Mouse (Mus musculus): ENCODE measurements around the gene Camk1g. TPM values are rescaled to one million over a fixed set of nuclear protein-coding genes. Genes with fewer than 3 reads are reported as not detected.

The Camk1g gene
- total RNA-seq (2021) (under 1 TPM in 1 of 2 experiments, not detected in 1; 0.16 TPM), polyA plus RNA-seq (2012; rRNA removed) (2.8 and 2.9 TPM in 2 replicates)
- long read RNA-seq = 0 reads

DNA sequence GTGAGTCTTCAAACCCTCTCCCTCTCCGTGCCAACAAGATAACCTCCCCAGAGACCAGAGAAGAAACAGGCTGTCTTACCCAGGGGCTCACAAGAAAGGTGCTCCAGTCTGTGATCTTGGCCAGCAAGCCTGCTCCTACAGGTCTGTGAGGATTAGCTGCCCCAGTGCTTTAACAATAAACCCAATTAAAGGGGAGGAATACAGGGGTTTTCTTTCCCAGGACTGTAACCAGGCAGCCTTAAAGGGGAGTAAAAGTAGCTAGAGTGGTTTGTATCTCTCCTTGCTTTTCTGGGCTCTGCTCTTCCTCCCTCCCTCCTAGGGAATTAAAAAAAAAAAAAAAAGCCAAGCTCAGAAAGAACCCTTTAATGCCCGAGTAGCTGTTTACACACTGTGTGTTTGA lies at the start of gene Camk1g:
Gene Camk1g, minus strand, starts transcription at position 203 of the 400 bp plus-strand sequence.
- 9% methylated on average over 2 of the region's 2 CpGs for WGBS
- intact Hi-C loops (cut with DNase I) = loop anchor here (5.0 kb wide), 1 partner anchor 163 kb away; the partner anchor contains the start of gene Lamb3
- H3K36me3 ChIP-seq (ENCODE audit: control insufficient read depth, insufficient read depth, low read length) = no peaks in the 10 kb centered on the region
- H3K79me2 ChIP-seq (replicated peaks; ENCODE audit: control insufficient read depth, insufficient read depth, low read length) = no peaks in the 10 kb centered on the region
- H3K27ac ChIP-seq = no peak within 1 kb of the TSS
- TF ChIP-seq EP300 (IDR thresholded peaks at IDR 0.05; ENCODE audit: insufficient read depth, low read depth, low read length) (no peak), POLR2A (IDR thresholded peaks at IDR 0.05; ENCODE audit: insufficient read depth, low read depth, low read length) (no peak), CTCF (IDR thresholded peaks at IDR 0.05) (no peak)
- no peaks in the 10 kb centered on the region for H3K27me3 ChIP-seq (ENCODE audit: control insufficient read depth, insufficient read depth, low read length)
- no peak within 1 kb of the TSS for H3K4me3 ChIP-seq
- no peak within 1 kb of the TSS for H3K9ac ChIP-seq (ENCODE audit: low read depth, low read length)
- no peaks in the 10 kb centered on the region; the same call in 1 of the 2 replicates for H3K4me1 ChIP-seq (ENCODE audit: control insufficient read depth, insufficient read depth, low read length)
- no peak for DNase-seq

DNA sequence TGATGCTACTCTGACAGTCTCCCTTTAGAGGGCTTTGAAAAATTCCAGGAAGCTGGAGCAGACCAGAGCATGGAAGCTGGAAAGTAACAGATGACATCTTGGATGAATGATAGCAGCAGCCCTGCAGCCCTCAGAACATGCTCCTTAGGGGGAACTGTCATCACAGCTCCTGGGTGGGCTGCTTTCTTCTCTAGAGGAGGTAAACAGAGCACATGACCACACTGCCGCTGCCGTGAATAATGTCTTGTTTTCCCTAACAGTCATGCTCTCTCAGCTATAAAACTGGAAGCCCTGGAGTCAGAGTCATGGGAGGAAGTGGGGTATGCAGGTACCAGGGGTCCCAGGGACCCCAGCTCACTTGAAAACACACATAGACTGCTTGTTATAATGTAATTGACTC lies 49.1 kb upstream of the Camk1g start:
- H3K9ac ChIP-seq (ENCODE audit: low read depth, low read length) = no peak overlapping the region
- no peak for TF ChIP-seq POLR2A (IDR thresholded peaks at IDR 0.05; ENCODE audit: insufficient read depth, low read depth, low read length)
- TF ChIP-seq CTCF (IDR thresholded peaks at IDR 0.05) = no peak
- TF ChIP-seq EP300 (IDR thresholded peaks at IDR 0.05; ENCODE audit: insufficient read depth, low read depth, low read length) = no peak
- no peaks in the 10 kb centered on the region for H3K79me2 ChIP-seq (replicated peaks; ENCODE audit: control insufficient read depth, insufficient read depth, low read length)
- H3K27ac ChIP-seq = no peak overlapping the region
- no peak overlapping the region for H3K4me3 ChIP-seq
- DNase-seq = no peak
- no peaks in the 10 kb centered on the region for H3K4me1 ChIP-seq (ENCODE audit: control insufficient read depth, insufficient read depth, low read length)
- 4% methylated on average over 2 of the region's 2 CpGs for WGBS
- intact Hi-C loops (cut with DNase I) = no loop called here
- H3K27me3 ChIP-seq (ENCODE audit: control insufficient read depth, insufficient read depth, low read length) = no peaks in the 10 kb centered on the region
- H3K36me3 ChIP-seq (ENCODE audit: control insufficient read depth, insufficient read depth, low read length) = no peaks in the 10 kb centered on the region

DNA sequence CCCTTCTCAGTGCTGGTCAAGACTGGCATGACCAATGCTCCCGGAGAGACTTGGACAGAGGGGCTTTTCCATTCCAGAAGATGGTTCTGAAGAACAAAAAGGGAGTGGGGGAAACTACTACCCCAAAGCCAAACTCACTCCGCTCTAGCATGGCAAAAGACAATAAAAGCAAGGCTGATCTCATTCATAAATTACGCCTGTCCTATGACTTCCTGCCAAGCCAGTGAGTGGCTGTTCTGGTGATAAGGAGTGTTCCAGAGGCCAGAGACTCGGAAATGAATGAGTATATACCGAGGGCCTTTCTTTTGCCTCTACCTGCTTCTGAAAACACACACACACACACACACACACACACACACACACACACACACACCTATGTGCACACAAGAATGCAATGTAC lies 48.6 kb upstream of the Camk1g start:
- peak in 1 of 2 experiments; percentile 28 for DNase-seq
- no peak for TF ChIP-seq EP300 (IDR thresholded peaks at IDR 0.05; ENCODE audit: insufficient read depth, low read depth, low read length)
- TF ChIP-seq POLR2A (IDR thresholded peaks at IDR 0.05; ENCODE audit: insufficient read depth, low read depth, low read length) = no peak
- no peak for TF ChIP-seq CTCF (IDR thresholded peaks at IDR 0.05)
- WGBS = 16% methylated on average over 5 of the region's 5 CpGs
- intact Hi-C loops (cut with DNase I) = no loop called here
- Histone ChIP-seq H3K27me3 (ENCODE audit: control insufficient read depth, insufficient read depth, low read length) (no peaks in the 10 kb centered on the region), H3K27ac (no peak overlapping the region), H3K4me3 (no peak overlapping the region), H3K4me1 (ENCODE audit: control insufficient read depth, insufficient read depth, low read length) (no peaks in the 10 kb centered on the region), H3K36me3 (ENCODE audit: control insufficient read depth, insufficient read depth, low read length) (no peaks in the 10 kb centered on the region), H3K79me2 (replicated peaks; ENCODE audit: control insufficient read depth, insufficient read depth, low read length) (no peaks in the 10 kb centered on the region), H3K9ac (ENCODE audit: low read depth, low read length) (no peak overlapping the region)

DNA sequence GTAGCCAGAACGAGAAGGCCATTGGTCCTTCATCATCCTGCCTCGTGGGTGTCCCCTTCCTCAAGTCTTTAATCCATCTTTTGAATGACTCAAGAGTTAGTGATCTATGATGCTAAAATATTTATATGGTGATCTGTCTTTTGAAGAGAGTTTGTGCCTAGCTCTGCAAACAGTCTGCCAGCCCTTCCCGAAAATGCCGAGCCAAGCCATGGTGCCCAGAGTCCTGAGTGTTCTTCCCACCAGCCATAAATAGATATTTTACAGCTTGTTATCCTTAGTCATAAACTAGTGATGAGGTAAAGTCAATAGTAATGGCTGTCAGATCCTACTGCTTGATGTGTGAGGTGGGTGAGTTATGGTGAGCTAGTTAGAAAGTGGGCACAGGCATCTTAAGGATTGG lies 44.0 kb upstream of the Camk1g start:
- WGBS = 89% methylated on average over 4 of the region's 4 CpGs
- no peaks in the 10 kb centered on the region for H3K27me3 ChIP-seq (ENCODE audit: control insufficient read depth, insufficient read depth, low read length)
- no peak overlapping the region for H3K4me3 ChIP-seq
- no peaks in the 10 kb centered on the region for H3K4me1 ChIP-seq (ENCODE audit: control insufficient read depth, insufficient read depth, low read length)
- H3K36me3 ChIP-seq (ENCODE audit: control insufficient read depth, insufficient read depth, low read length) = no peaks in the 10 kb centered on the region
- no peaks in the 10 kb centered on the region for H3K79me2 ChIP-seq (replicated peaks; ENCODE audit: control insufficient read depth, insufficient read depth, low read length)
- TF ChIP-seq POLR2A (IDR thresholded peaks at IDR 0.05; ENCODE audit: insufficient read depth, low read depth, low read length) (no peak), CTCF (IDR thresholded peaks at IDR 0.05) (no peak), EP300 (IDR thresholded peaks at IDR 0.05; ENCODE audit: insufficient read depth, low read depth, low read length) (no peak)
- DNase-seq = no peak
- no peak overlapping the region for H3K9ac ChIP-seq (ENCODE audit: low read depth, low read length)
- intact Hi-C loops (cut with DNase I) = no loop called here
- H3K27ac ChIP-seq = no peak overlapping the region

DNA sequence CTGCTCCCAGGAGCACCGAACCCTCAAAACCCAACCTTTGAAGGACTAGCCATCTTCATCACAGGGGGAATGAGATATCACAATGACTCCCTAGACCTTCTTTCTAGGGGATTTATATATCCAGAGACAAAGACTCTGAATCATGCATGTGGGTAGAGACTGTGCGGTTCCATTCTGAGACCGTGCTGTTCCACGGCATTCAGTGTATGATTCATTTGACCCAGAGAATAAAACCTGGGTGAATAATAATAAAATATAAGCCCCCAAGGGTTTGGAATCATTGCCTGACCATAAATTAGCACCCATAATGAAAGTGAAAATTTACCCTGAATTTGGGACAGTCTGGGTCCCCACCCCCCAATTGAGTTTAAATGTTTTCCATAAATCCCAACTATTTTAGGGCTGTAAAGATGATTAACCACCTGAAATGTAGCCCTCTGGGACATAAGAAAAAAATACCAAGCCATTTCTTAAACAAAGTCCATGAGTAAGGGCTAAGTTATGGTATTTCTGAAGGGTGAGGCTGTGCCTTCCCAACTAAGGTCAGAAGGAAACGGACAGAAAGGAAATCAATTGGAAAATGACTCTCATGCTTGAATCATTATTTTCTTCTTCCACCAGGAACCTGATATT lies 43.4 kb upstream of the Camk1g start:
- no peaks in the 10 kb centered on the region for H3K36me3 ChIP-seq (ENCODE audit: control insufficient read depth, insufficient read depth, low read length)
- TF ChIP-seq CTCF (IDR thresholded peaks at IDR 0.05) = no peak
- TF ChIP-seq POLR2A (IDR thresholded peaks at IDR 0.05; ENCODE audit: insufficient read depth, low read depth, low read length) = no peak
- no peak for TF ChIP-seq EP300 (IDR thresholded peaks at IDR 0.05; ENCODE audit: insufficient read depth, low read depth, low read length)
- no peaks in the 10 kb centered on the region for H3K4me1 ChIP-seq (ENCODE audit: control insufficient read depth, insufficient read depth, low read length)
- H3K27ac ChIP-seq = no peak overlapping the region
- DNase-seq = no peak
- no peaks in the 10 kb centered on the region for H3K79me2 ChIP-seq (replicated peaks; ENCODE audit: control insufficient read depth, insufficient read depth, low read length)
- H3K9ac ChIP-seq (ENCODE audit: low read depth, low read length) = no peak overlapping the region
- 90% methylated on average over 5 of the region's 5 CpGs for WGBS
- no peaks in the 10 kb centered on the region for H3K27me3 ChIP-seq (ENCODE audit: control insufficient read depth, insufficient read depth, low read length)
- intact Hi-C loops (cut with DNase I) = no loop called here
- H3K4me3 ChIP-seq = no peak overlapping the region

DNA sequence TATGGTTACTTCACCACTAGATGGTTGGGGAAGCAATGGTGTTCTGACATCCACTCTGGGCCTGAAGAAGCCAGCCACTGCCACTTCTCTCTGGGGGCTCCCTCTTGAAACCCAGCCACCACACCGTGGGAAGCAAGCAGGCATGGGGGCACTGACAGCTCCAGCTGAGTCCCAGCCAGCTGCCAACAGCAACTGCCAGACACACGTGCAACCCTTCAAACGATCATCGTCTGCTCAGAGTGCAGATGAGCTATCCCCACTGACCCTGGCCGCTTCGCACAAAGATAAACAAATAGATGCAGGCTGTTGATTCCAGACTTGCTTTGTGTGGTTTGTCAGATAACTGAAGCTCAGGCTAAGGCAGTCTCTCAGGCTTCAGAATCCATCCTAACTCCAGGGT lies 37.4 kb upstream of the Camk1g start:
- intact Hi-C loops (cut with DNase I) = no loop called here
- DNase-seq = no peak
- Histone ChIP-seq H3K36me3 (ENCODE audit: control insufficient read depth, insufficient read depth, low read length) (no peaks in the 10 kb centered on the region), H3K27ac (no peak overlapping the region), H3K27me3 (ENCODE audit: control insufficient read depth, insufficient read depth, low read length) (no peaks in the 10 kb centered on the region), H3K9ac (ENCODE audit: low read depth, low read length) (no peak overlapping the region), H3K4me1 (ENCODE audit: control insufficient read depth, insufficient read depth, low read length) (no peaks in the 10 kb centered on the region), H3K79me2 (replicated peaks; ENCODE audit: control insufficient read depth, insufficient read depth, low read length) (no peaks in the 10 kb centered on the region), H3K4me3 (no peak overlapping the region)
- no peak for TF ChIP-seq CTCF (IDR thresholded peaks at IDR 0.05)
- no peak for TF ChIP-seq EP300 (IDR thresholded peaks at IDR 0.05; ENCODE audit: insufficient read depth, low read depth, low read length)
- no peak for TF ChIP-seq POLR2A (IDR thresholded peaks at IDR 0.05; ENCODE audit: insufficient read depth, low read depth, low read length)
- 45% methylated on average over 6 of the region's 6 CpGs for WGBS

Measured in heart, adult 2 months (tissue).